Mouse (Mus musculus): ENCODE measurements around the gene Nmrk1. TPM values are rescaled to one million over a fixed set of nuclear protein-coding genes. Genes with fewer than 3 reads are reported as not detected.

Nmrk1 gene
- 159 TPM for polyA plus RNA-seq (2017; shearing (Covaris generic))

GRCm38 (mm10) chr19:18631644-18632219 is at the start of gene Nmrk1, which contains the start of gene Ostf1:
TSS of gene Nmrk1 (plus strand) at chr19:18631950.
TSS of gene Ostf1 (minus strand) at chr19:18631823.

GRCm38 (mm10) chr19:18670608-18671007 is 38.9 kb downstream of the Nmrk1 start, which contains the start of gene Carnmt1:
TSS of gene Carnmt1 (plus strand) at chr19:18670764.

Other genes with a start within 250 kb of the Nmrk1 start
- gene Ostf1, start 127 bp upstream of the Nmrk1 start, polyA plus RNA-seq (2017; shearing (Covaris generic)) = 436 TPM
- 37.2 TPM for gene Carnmt1, start 38.8 kb downstream of the Nmrk1 start, polyA plus RNA-seq (2017; shearing (Covaris generic))
- gene D030056L22Rik, start 81.2 kb downstream of the Nmrk1 start, polyA plus RNA-seq (2017; shearing (Covaris generic)) = 44.3 TPM
- gene Trpm6, start 118.0 kb downstream of the Nmrk1 start, polyA plus RNA-seq (2017; shearing (Covaris generic)) = 1.5 TPM